Mouse (Mus musculus) effector memory CD4-positive, alpha-beta T cell, adult 5 months (primary cell): ENCODE measurements around the gene Prss41. TPM values are rescaled to one million over a fixed set of nuclear protein-coding genes. Genes with fewer than 3 reads are reported as not detected.

Source experiments
- polyA plus RNA-seq: library from polyadenylated mRNA; unstranded; fragments of 100-300 nt; shearing (Covaris generic); gene quantifications from one replicate; pipeline ENCODE4 v1.2.1, GENCODE M21; 2017

Prss41 gene
- polyA plus RNA-seq: 3.6 TPM

GRCm38 (mm10) chr17:23843812-23844273 lies at the start of gene Prss41, which contains the start of gene Prss32:
Gene Prss41, minus strand, starts transcription at chr17:23844172.
Gene Prss32, plus strand, starts transcription at chr17:23843855.

GRCm38 (mm10) chr17:23880576-23880975 lies 36.6 kb upstream of the Prss41 start, which contains the start of the genes Dcpp1 and Dcpp2:
Gene Dcpp1, plus strand, starts transcription at chr17:23880876.
Gene Dcpp2, plus strand, starts transcription at chr17:23880880.

GRCm38 (mm10) chr17:23867756-23868155 lies 23.8 kb upstream of the Prss41 start, which contains the start of gene Prss21:
Gene Prss21, plus strand, starts transcription at chr17:23868056.

GRCm38 (mm10) chr17:23836006-23836575 lies 7.9 kb downstream of the Prss41 start, which contains the start of gene Prss33:
Gene Prss33, minus strand, starts transcription at chr17:23836056.

GRCm38 (mm10) chr17:23829064-23829619 lies 14.8 kb downstream of the Prss41 start, which contains the start of gene Elob:
Gene Elob, minus strand, starts transcription at chr17:23829136.

GRCm38 (mm10) chr17:23790269-23791078 lies 53.5 kb downstream of the Prss41 start, which contains the start of gene Srrm2:
Gene Srrm2, plus strand, starts transcription at chr17:23790532.

Other genes starting within 250 kb of the Prss41 start
- not detected for gene Zfp13, start 244.7 kb downstream of the Prss41 start, polyA plus RNA-seq
- gene Zscan10, start 243.3 kb downstream of the Prss41 start, polyA plus RNA-seq: 4.8 TPM
- 0.25 TPM for gene Mmp25, start 198.9 kb downstream of the Prss41 start, polyA plus RNA-seq
- 0.19 TPM for gene Bicdl2, start 183.7 kb downstream of the Prss41 start, polyA plus RNA-seq
- 46.6 TPM for gene Hcfc1r1, start 170.6 kb downstream of the Prss41 start, polyA plus RNA-seq
- gene Thoc6, start 170.3 kb downstream of the Prss41 start, polyA plus RNA-seq: 21.0 TPM
- 20.5 TPM for gene Tnfrsf12a, start 166.7 kb downstream of the Prss41 start, polyA plus RNA-seq
- gene Cldn6, start 164.9 kb downstream of the Prss41 start, polyA plus RNA-seq: not detected
- not detected for gene Cldn9, start 160.1 kb downstream of the Prss41 start, polyA plus RNA-seq
- not detected for gene 1520401A03Rik, start 121.4 kb downstream of the Prss41 start, polyA plus RNA-seq
- 51.3 TPM for gene Pkmyt1, start 117.8 kb downstream of the Prss41 start, polyA plus RNA-seq
- gene Paqr4, start 103.3 kb downstream of the Prss41 start, polyA plus RNA-seq: 3.1 TPM
- gene Kremen2, start 98.3 kb downstream of the Prss41 start, polyA plus RNA-seq: 2.4 TPM
- gene Flywch1, start 72.6 kb downstream of the Prss41 start, polyA plus RNA-seq: 25.6 TPM
- 1.7 TPM for gene Flywch2, start 58.1 kb downstream of the Prss41 start, polyA plus RNA-seq
- gene Srrm2, start 53.6 kb downstream of the Prss41 start, polyA plus RNA-seq: 1,161 TPM
- gene Elob, start 15.0 kb downstream of the Prss41 start, polyA plus RNA-seq: 389 TPM
- gene Prss33, start 8.1 kb downstream of the Prss41 start, polyA plus RNA-seq: not detected
- not detected for gene Prss32, start 317 bp downstream of the Prss41 start, polyA plus RNA-seq
- not detected for gene Prss21, start 23.9 kb upstream of the Prss41 start, polyA plus RNA-seq
- not detected for gene Dcpp1, start 36.7 kb upstream of the Prss41 start, polyA plus RNA-seq
- gene Dcpp2, start 36.7 kb upstream of the Prss41 start, polyA plus RNA-seq: not detected
- not detected for gene Dcpp3, start 73.3 kb upstream of the Prss41 start, polyA plus RNA-seq
- gene Sbp, start 97.5 kb upstream of the Prss41 start, polyA plus RNA-seq: not detected
- gene Sbpl, start 111.1 kb upstream of the Prss41 start, polyA plus RNA-seq: not detected
- 1.9 TPM for gene Prss30, start 136.4 kb upstream of the Prss41 start, polyA plus RNA-seq
- gene Prss22, start 153.9 kb upstream of the Prss41 start, polyA plus RNA-seq: not detected
- gene Prss27, start 194.0 kb upstream of the Prss41 start, polyA plus RNA-seq: not detected
- 22.5 TPM for gene Kctd5, start 229.3 kb upstream of the Prss41 start, polyA plus RNA-seq